In the genomic region with DNA sequence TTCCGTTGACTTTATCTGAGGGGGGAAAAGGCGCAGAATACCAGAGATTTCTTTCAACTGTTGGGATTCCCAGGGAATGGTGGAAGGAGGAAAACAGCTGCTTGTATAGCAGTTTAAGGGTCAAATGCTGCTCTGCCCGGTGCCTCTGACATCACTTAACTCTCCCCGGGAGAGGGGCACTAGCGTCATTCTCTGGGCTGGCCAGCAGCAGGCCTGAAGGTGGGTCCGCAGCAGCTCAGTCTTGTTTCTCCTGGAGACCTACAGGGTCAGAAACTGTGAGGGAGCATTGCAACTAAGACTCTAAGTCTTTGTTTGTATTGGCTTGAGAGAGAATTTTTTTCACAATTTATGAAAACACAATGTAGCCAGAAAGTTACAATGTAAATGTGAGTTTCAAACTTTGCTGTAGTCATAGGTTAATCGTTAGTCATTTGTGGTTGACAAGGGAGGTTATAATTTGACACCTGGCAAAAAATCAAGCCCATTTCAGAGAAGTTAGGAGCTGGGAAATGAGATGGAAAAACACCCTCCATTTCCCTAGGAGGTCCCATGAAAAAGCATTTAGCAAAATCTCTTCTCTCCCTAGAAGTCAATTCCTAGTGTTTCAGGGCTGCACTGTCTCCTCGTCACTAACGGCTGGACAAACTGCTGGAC, we compare ENCODE assay signal across 13 mouse cellular contexts.
DNase-seq lines count a peak whose midpoint lies in the region.
"Had no signal": no experiment of that assay in that cellular context is flagged by ENCODE, and none has a peak within 500 bp of the region (broad histone marks: within the 10 kb centered on the region; RNA-seq: fewer than 3 reads in every experiment).

No protein-coding gene starts in this region.

- peak; percentile 32 for DNase-seq in embryo, embryonic 10 days (ENCODE audit: low spot score)
- no peak for DNase-seq in embryo, embryonic 9.5 days (ENCODE audit: extremely low spot score)
- peak; percentile 41 for DNase-seq in NIH3T3 (ENCODE audit: low read depth)
- peak; percentile 42 to 59 for DNase-seq in kidney, adult 8-10 months
- peak; percentile 7 to 8 for DNase-seq in kidney, postnatal 4 days
- DNase-seq in gastrocnemius, postnatal 14 days: no peak
- DNase-seq in heart, postnatal 36 days: no peak
- DNase-seq in gastrocnemius, adult 18-20 months (ENCODE audit: low spot score): no peak
- DNase-seq: adrenal gland, postnatal 14 days; cerebellum, adult 9-11 months; forebrain, postnatal 0 days; lung, adult 18-20 months; right cerebral cortex, adult 18-20 months had no signal

- intact Hi-C loops in gastrocnemius, postnatal 14 days (cut with DNase I; ENCODE audit: low total_unique reads): no loop called here
- intact Hi-C loops in heart, postnatal 36 days (cut with DNase I): no loop called here

Comparison
In these comparisons a context has a peak if more than half of its experiments do, and no peak if none do; other contexts are left out.
1. DNase-seq: peak in embryo, embryonic 10 days (single experiment), NIH3T3 (single experiment), kidney, adult 8-10 months (2 of 2) and kidney, postnatal 4 days (2 of 2); none in embryo, embryonic 9.5 days (single experiment), gastrocnemius, postnatal 14 days (single experiment), heart, postnatal 36 days (0 of 2) and gastrocnemius, adult 18-20 months (single experiment).